Mouse (Mus musculus): ENCODE measurements around the gene Fam117a.

DNA sequence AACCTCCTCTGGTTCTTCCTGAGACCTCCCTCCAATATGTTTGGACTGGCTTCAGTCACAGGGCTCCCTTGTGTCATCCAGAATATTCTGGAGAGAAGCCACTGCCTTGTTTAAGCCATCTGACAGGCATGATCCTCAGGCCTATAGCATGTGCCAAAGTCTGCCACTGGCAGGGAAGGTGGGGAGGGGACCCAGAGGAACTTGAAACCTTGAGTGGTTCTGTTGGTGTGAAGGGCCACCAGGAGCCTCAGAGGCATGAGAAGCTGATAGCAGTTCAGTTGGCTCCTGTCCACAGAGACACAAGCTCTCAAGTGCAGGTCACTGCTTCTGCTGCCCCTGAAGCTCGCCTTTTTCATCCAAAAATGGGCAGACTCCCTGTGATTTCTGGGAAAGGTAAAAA lies 59.7 kb downstream of the Fam117a start:
- no peak for TF ChIP-seq POLR2AphosphoS5 (IDR thresholded peaks at IDR 0.05; ENCODE audit: borderline replicate concordance, low read depth, low read length)
- TF ChIP-seq E2F4 (IDR thresholded peaks at IDR 0.05; ENCODE audit: borderline replicate concordance, low read depth, low read length) = no peak
- TF ChIP-seq TCF12 (IDR thresholded peaks at IDR 0.05; ENCODE audit: low read depth, low read length) = no peak
- no peak for TF ChIP-seq TBP (IDR thresholded peaks at IDR 0.05; ENCODE audit: low read depth, low read length)
- no peak for TF ChIP-seq CTCF (IDR thresholded peaks at IDR 0.05 in 2 of 3, conservative IDR thresholded peaks at IDR 0.05 in 1 of 3; ENCODE audit: control insufficient read depth in 1 of 3, insufficient read depth in 1 of 3, low read depth in 2 of 3, low read length in 3 of 3, poor library complexity in 1 of 3, severe bottlenecking in 1 of 3)
- TF ChIP-seq POLR2A (IDR thresholded peaks at IDR 0.05; ENCODE audit: control insufficient read depth in 1 of 2, insufficient read depth in 1 of 2, low read depth in 1 of 2, low read length in 2 of 2, poor library complexity in 1 of 2) = no peak
- no peak for TF ChIP-seq KAT2A (conservative IDR thresholded peaks at IDR 0.05; ENCODE audit: low read depth, low read length)
- TF ChIP-seq CHD2 (IDR thresholded peaks at IDR 0.05; ENCODE audit: low read length) = no peak
